Mouse (Mus musculus) retina, embryonic 14.5 days (tissue): ENCODE results near the gene Nck1.

ENCODE experiments used
- DNase-seq: peaks from one replicate; pipeline ENCODE4 v3.0.0-alpha.2; 2015; ENCODE audit warnings: low spot score

Nck1 gene

DNA sequence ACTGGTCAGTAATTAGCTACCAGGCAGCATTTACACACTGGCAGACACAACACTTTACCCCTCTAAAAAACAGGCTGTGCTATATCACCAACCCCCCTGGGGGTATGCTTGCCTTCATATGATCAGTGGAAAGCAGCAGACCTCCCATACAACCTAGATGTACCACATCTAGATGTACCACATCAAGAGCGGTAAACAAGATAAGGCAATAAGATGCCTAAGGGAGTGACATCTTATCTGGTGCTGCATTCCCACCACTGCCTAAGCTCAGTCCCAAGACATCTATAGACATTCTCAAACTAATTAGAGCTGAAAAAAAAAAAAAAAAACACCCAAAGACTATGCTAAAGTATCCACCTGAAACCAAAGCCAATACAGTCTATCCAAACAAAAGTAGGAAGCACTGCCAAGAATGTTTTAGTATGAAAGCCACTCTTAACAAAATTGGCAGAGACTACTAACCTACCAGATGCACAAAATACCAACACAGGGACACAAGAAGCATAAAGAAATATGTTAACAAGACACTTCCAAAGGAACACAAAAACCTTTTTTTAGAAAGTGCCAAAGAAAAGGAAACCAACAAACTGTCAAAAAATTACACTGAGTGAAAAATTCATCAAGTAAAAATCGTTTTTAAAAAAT, 10.2 kb downstream of the Nck1 start:
- DNase-seq = no peak

DNA sequence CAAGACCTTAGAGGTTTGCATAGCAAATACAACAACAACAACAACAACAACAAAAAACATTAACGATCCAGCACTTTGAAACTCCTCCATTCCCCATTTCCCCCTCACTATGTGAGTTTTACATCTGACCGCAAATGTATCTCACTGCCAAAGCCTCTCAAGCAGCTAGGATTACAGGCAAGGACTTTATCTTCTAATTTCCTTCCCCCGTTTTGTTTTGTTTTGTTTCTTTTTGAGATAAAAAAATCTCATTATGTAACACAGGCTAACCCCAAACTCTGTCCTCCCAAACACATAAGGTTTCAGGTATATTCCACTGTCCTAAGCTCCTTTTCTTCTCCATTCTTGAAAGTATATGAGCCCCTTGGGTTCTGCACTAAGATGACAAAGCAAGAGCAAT, 11.2 kb downstream of the Nck1 start:
- no peak for DNase-seq

DNA sequence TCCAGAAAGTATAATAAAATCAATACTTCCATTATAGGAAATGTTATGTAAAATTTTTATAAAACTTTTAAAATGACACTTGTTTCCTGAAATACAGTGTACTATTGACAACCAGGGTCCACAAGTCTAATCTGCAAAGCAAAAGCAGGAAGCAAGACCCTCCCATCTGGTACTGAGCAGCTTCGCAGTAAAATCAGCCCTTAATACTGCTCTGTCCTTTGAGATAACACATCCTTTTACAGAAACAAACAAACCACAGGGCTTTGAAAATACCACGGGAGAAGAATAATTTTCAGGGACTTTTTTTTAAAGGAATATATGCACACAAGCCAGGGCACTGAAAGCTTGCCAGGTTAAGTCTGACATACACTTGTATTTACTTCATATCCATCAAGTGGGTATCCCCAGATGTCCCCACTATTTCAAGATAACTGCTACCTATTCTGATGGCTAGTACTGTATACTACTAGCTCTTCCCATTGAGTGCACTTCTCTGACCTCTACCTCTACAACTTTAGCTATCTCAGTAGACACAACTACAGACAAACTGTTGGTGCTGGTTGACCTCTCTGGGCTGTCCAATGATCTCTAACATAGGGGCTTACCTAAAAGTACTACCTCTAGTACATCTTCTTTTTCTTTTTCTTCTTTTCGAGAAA, 13.0 kb downstream of the Nck1 start:
- DNase-seq = no peak

DNA sequence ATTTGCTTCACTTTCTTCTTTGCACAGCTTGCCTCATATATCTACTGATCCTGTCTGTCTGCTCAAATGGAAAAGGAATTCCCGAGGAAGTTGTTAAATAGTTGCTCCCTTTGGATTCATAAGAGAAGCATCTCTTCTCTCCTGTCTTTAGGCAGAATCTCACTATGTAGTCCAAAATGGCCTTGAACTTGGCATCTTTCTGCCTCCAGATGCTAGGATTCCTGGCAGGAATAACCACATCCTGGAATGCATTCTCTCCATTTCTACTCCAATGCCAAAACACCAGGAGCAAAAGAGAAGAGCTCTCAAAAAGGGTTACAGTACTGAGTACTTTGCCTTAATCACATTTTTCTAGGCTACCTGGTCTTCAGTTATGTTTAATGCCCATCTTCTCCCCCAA, 14.6 kb downstream of the Nck1 start:
- DNase-seq = no peak

GRCm38 (mm10) chr9:100525225-100525624, 20.7 kb downstream of the Nck1 start:
- no peak for DNase-seq

DNA sequence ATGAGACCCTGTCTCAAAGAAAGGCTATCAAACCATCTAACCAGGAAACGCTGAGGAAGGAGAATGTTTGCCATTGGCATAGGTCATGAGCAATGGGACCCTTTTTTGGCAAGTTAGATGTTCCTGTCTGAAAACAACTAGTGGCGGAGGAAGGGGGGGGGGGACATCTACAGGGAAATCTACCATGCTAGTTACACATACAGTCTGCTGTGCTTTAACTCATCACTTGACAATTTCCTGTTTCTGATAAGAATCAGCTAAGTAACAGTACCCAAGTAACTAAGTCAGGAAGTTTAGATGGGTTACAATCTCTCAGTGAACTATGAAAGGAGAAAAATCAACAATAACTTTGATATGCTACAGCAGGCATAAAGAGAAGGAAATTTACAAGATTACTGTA, 23.9 kb downstream of the Nck1 start:
- no peak for DNase-seq

DNA sequence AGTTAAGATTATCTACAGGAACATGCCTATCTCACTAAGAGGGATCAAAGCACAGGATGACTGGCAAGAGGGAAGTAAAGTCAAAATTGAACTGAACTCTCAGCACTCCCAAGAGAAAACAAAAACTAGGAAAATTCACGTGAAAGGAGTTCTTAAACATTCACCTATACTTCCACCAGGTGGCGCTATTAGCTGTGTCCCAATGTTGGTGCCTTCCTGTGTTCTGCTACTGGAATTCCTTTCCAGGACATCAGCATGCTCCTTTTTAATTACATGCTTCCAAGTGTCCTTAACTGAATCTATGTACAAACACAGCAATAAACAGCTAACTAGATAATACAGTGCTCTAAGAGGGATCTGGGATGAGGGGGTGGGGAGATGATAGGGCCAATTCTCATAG, 25.3 kb downstream of the Nck1 start:
- peak; percentile 84 for DNase-seq

DNA sequence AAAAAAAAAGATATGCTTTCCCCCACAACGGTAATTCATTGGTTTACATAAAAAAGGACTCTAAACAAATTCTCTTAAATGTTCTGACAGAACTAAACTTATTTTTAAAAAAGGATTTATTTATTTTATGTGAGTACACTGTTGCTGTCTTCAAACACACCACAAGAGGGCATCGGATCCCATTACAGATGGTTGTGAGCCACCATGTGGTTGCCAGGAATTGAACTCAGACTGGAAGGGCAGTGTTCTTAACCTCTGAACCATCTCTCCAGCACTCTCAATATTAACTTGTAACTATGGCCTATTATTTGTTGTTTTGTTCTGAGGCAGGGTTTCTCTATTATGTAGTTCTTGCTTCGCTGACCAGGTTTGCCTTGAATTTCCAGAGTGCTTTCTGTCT, 25.9 kb downstream of the Nck1 start:
- peak; percentile 12 for DNase-seq

DNA sequence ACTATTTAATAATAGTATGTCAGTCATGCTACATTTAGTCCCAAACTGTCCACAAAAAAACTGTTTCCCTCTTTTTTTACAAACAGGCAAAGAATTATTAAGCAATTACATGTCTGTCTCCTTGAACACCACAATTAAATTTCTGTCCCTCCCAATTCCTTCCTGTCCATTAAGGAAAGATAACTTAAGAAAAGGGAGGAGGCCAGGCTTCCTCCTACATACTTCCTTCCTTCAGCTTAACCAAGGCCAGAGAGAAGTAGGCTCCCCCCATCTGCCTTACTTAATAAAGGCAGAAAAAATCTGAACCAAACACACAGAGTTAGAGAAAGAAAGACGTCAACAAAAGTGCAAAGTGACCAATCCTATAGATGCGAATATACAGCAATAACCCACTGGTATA, 38.4 kb downstream of the Nck1 start:
- DNase-seq = no peak

DNA sequence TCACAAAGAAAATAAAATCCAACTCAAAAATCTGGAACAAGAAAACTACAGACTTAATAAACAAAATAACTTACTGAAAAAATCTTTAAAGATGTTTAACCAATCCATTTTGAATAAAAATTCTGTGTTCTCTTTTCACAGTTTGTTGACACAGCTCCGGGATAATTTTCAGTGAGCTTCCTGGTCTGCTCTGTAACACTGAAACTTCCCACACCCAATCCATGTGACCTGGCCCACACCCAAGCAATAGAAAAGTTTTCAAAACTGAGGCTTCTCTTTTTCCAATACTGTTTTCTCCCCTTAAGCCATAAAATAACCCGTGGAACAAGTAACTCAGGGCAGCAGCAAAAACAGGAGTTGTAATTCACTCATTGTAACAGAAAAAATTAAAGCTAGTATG, 39.3 kb downstream of the Nck1 start:
- DNase-seq = no peak

DNA sequence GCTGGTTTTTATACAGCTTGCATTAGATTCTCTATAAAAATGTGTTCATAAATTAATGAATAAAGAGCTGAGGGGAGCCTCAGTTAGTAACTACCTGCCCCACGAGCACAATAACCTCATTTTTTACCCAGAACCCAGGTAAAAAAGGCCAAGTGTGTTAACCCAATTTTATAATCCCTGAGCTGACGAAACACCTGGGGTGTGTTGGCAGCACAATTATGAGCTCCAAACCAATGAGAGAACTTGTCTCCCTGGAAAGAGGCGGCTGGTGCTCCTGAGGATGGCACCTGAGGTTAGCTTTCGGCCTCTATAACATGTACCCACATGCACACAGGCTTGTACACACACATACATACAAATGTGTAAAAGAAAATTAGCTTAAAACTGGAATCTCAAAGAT, 40.4 kb downstream of the Nck1 start:
- no peak for DNase-seq

GRCm38 (mm10) chr9:100493611-100494261, 52.2 kb downstream of the Nck1 start:
- no peak for DNase-seq

- no peak for DNase-seq
Observed at GRCm38 (mm10) chr9:100491424-100491823, 54.5 kb downstream of the Nck1 start.

- DNase-seq = no peak
Observed at GRCm38 (mm10) chr9:100488969-100489368, 57.0 kb downstream of the Nck1 start.

DNA sequence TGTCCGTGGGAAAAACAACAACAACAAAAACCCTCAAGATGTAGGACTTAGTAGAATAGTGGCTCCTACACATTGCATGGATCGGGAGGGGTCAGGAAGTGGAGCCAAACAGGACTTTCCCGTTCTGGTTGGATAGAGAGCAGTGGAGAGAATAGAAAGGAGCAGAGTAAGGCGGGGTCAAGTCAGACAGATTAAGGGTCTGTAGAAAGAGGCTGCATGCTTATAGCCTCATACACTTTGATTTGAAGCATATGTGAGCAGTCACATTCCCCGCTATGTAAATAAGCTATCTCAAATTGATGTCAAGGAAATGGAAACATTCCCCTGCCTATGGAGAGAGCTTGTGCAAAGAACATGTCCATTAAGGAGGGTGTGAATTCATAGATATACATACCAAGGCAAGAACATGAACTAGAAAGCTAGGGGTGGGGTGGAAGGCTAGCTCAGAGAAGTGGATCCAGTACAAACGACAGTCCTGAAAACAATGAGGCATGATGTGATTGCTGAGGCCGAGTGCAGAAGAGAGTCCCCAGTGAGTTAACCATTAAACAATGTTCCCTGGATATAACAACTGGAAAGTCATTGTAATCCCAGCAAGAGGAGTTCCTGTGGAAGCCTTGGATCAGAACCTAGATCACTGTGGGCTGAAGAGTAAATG, 57.7 kb downstream of the Nck1 start:
- DNase-seq = no peak

DNA sequence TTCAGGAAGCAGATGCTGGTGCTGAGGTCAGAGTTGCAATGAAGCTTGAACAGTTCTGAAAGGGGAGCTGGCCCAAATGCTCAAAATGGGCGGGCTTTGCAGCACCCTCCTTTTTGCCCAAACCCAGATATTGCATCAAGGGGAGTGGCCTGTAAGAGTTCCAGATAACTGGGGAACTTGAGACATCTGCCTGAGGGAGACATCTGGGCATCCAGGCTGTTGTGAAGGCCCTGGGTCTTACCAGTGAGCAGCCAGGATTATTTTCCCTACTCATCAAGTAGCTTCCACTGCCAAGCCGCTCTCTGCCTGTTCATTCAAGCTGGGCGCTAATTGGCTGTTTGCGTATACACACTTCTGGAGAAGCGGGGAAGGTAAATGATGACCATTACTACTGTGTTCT, 59.5 kb downstream of the Nck1 start, which contains the start of gene Il20rb:
TSS of gene Il20rb (minus strand) at position 358 of the 400 bp plus-strand sequence.
- DNase-seq = peak; percentile 42

DNA sequence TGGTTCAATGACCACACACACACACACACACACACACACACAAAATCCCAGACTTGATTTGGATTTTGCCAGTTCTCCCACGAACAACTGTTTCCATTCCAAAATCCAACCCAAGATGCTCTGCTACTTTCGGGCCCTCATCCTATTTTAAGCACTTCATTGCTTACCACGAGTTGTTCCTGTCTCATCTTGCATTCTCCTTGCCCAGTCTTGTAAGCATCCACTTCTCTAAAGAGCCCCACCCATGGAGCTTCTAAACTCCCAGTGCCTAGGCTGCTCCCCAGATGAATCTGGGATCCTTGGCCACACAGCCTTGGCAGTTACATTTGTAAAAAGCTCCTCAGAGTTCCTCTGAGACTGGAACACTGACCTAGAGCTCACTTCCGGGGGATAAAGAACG, 62.6 kb downstream of the Nck1 start:
- DNase-seq = no peak

DNA sequence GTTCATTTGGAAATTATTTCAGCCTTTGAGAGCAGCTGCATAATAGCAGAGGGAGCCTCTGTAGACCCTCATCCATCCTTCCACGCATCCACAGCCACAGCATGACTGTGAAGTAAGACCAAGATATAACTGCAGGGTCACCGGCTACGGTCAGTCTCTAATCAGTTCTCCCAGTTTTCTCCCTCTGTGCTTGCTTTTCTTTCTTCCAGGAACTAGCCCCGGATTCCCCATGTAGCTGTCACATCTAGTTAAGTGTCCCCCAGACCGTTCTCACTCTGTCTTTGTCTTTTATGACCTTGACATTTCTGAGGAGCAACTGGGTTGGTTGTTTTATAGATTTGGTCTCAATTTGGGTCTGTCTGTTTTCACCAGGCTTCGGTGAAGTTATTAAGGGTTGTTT, 64.3 kb downstream of the Nck1 start:
- DNase-seq = peak; percentile 62

GRCm38 (mm10) chr9:100474056-100474455, 71.9 kb downstream of the Nck1 start:
- DNase-seq = no peak

DNA sequence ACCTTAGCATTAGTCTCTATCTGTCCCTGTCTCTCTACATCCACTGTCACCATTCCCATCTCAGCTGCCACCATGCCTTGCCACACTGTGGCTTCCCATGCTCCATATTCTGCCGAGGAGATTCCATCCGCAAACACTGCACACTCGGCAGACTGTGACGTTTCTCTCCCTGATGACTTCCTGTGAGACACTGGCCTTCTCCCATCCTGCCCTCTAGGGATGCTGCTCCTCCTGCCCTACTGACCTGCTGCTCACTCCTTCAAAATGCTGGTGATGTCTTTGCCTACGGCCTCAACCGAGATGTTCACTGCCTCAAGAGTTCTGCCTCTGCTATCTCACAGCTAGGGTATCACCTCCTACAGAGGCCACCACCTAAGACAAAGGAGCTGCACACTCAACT, 72.6 kb downstream of the Nck1 start:
- no peak for DNase-seq

DNA sequence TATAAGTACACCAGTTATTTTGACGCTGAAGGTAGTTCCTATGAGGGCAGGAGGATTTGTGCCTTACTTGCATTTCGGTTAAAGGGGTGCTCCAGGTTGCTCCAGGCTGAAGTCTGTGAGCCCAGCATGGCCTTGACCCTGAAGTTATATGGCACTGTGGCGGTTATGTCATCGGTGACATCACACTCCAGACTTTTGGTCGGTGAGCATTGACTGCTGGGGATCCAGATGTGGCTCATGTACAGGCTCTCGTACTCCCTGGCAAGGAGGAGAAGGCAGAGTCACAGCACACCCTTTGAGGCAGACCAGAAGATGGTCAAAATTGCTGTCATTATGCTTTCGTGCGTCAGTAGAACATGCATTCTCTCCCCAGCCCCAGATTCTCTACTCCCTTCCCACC, 73.0 kb downstream of the Nck1 start:
- no peak for DNase-seq

GRCm38 (mm10) chr9:100471605-100471953, 74.4 kb downstream of the Nck1 start:
- no peak for DNase-seq

DNA sequence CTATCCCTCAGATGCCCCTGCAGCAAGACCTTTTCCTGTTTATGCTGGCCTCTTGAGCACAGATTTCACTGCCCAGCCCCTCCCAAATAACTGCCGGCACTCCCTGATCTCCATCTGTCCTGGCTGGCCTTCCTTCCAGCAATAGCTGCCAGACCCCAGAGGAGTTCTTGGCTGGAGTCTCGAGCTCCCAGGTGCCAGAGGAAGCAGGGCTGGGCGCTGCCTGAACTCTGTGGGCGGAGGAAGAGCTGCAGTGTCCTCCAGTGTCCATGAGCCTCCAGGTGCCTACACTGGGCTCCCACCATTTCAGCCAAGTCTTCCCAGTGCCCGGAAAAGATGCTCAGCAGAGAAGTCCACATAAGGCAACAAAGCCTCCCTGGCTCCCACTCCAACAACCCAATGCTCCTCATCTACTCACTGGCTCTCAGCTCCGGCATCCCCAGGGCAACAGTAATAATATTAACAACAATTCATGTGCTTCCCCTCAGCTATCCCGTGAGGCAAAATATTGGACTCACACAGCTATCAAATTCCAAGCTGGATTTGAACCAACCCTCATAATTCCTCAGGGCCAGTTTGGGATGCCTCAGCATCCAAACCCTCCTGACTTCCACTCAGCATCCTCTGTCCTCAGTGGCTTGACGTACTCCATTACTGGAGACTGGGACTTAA, 74.9 kb downstream of the Nck1 start:
- DNase-seq = no peak
